Comparison of ENCODE assay signal across 8 mouse cellular contexts in the genomic region with DNA sequence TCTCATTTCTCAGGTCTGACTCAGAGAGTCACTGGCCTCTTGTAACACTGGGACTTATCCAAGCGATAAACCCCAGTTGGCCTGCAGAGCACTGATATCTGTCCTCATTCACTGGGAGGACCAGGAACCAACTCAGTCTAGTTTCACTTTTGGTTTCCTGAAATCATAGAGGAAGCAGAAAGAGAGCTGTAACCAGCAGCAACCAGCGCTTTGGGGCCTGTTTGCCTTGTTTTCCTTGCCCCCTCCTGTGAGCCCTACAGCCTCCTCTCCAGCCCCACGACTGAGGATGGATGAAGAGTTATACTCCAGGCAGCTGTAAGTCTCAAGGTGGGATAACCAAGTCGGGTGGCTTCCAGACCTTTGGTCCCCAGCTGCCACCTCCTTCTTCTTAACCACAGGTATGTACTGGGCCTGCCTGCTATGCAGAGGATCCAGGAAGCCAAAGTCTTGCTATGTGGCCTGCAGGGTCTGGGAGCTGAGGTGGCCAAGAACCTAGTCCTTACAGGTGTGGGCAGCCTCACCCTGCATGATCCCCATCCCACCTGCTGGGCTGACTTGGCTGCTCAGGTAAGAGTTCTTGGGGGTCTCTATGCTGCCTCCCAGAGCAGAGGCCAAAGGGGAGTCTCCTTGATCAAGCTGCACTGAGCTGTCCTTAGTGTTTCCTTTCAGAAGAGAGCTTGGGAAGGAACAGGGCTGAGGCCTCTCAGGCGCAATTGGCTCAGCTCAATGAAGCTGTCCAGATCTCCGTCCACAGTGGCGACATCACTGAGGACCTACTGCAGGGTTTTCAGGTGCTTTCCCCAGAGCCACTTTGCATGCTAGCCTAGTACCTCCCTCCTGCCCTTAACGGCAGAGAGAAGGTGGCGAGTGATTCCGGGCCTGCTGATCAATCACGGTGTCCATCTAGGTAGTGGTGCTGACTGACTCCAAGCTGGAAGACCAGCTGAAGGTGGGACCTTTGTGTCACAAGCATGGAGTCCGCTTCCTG. TPM values are rescaled to one million over a fixed set of nuclear protein-coding genes. Genes with fewer than 3 reads are reported as not detected.
DNase-seq lines count a peak whose midpoint lies in the region; ATAC-seq and TF ChIP-seq lines count a peak whose summit lies in the region.

TSS of gene Uba7 (plus strand) at position 107 of the 988 bp plus-strand sequence.

- H3K4me1 ChIP-seq in embryonic facial prominence, embryonic 10.5 days, result peaks cover 36% of the 10 kb centered on the region
- H3K4me1 ChIP-seq in hindbrain, postnatal 0 days (ENCODE audit: insufficient read depth, low read length), result no peaks in the 10 kb centered on the region
- H3K4me1 ChIP-seq in liver, embryonic 12.5 days, result peaks cover 93% of the 10 kb centered on the region

- DNase-seq in 3134 (ENCODE audit: extremely low read depth, insufficient read length, low spot score), result peak; percentile 65
- DNase-seq in CD4-positive, CD25-positive, alpha-beta regulatory T cell, adult 2 months (ENCODE audit: low read depth, low spot score), result peak; percentile 76
- DNase-seq in embryonic facial prominence, embryonic 10.5 days (ENCODE audit: low spot score), result no peak
- DNase-seq in hindbrain, postnatal 0 days (ENCODE audit: low spot score), result no peak
- peak; percentile 69 to 79 for DNase-seq in spleen, postnatal 36 days (ENCODE audit: low spot score in 2 of 2)
- DNase-seq in yolk sac, embryonic 10.5 days (ENCODE audit: low spot score), result no peak
- no peak for DNase-seq in left cerebral cortex, postnatal 25 days (ENCODE audit: low spot score in 2 of 2)

- no peak within 1 kb of the TSS for H3K9ac ChIP-seq in hindbrain, postnatal 0 days (replicated peaks; ENCODE audit: low read length)
- H3K9ac ChIP-seq in liver, embryonic 12.5 days, result peak within 1 kb of the TSS; percentile 87

- no peak for ATAC-seq in hindbrain, postnatal 0 days
- ATAC-seq in liver, embryonic 12.5 days, result peak; percentile 83

- H3K4me3 ChIP-seq in embryonic facial prominence, embryonic 10.5 days, result peak within 1 kb of the TSS; percentile 34; the same call in 1 of the 2 replicates
- H3K4me3 ChIP-seq in hindbrain, postnatal 0 days (ENCODE audit: low read length), result no peak within 1 kb of the TSS
- H3K4me3 ChIP-seq in liver, embryonic 12.5 days, result peak within 1 kb of the TSS; percentile 79

- peaks cover 29% of the 10 kb centered on the region for H3K36me3 ChIP-seq in embryonic facial prominence, embryonic 10.5 days (replicated peaks)
- H3K36me3 ChIP-seq in hindbrain, postnatal 0 days (ENCODE audit: insufficient read depth, low read length), result no peaks in the 10 kb centered on the region
- H3K36me3 ChIP-seq in liver, embryonic 12.5 days, result peaks cover 50% of the 10 kb centered on the region

- no peaks in the 10 kb centered on the region for H3K9me3 ChIP-seq in embryonic facial prominence, embryonic 10.5 days
- H3K9me3 ChIP-seq in hindbrain, postnatal 0 days (ENCODE audit: low read length), result no peaks in the 10 kb centered on the region
- no peaks in the 10 kb centered on the region for H3K9me3 ChIP-seq in liver, embryonic 12.5 days (replicated peaks)

- intact Hi-C loops in left cerebral cortex, postnatal 25 days (cut with DNase I), result no loop called here

- no peak for TF ChIP-seq CTCF in hindbrain, postnatal 0 days (IDR thresholded peaks at IDR 0.05; ENCODE audit: low read depth)

- peak within 1 kb of the TSS; percentile 95 for H3K27ac ChIP-seq in embryonic facial prominence, embryonic 10.5 days (replicated peaks)
- H3K27ac ChIP-seq in hindbrain, postnatal 0 days, result no peak within 1 kb of the TSS
- peak within 1 kb of the TSS; percentile 98 for H3K27ac ChIP-seq in liver, embryonic 12.5 days

- 0 out of 2 replicates have a peak within 1 kb of the TSS, but pooled peaks have one; percentile 18 for H3K4me2 ChIP-seq in hindbrain, postnatal 0 days (ENCODE audit: low read depth, low read length)
- peak within 1 kb of the TSS; percentile 94 for H3K4me2 ChIP-seq in liver, embryonic 12.5 days

- WGBS in embryonic facial prominence, embryonic 10.5 days, result 73% methylated on average over 12 of the region's 12 CpGs
- WGBS in hindbrain, postnatal 0 days, result 77% methylated on average over 12 of the region's 12 CpGs
- WGBS in liver, embryonic 12.5 days (ENCODE audit: insufficient replicate concordance), result 43% methylated on average over 12 of the region's 12 CpGs

- no peaks in the 10 kb centered on the region for H3K27me3 ChIP-seq in embryonic facial prominence, embryonic 10.5 days (replicated peaks; ENCODE audit: low read depth, poor library complexity, severe bottlenecking)
- no peaks in the 10 kb centered on the region for H3K27me3 ChIP-seq in hindbrain, postnatal 0 days (ENCODE audit: insufficient read depth, low read length)
- no peaks in the 10 kb centered on the region for H3K27me3 ChIP-seq in liver, embryonic 12.5 days (replicated peaks)

RNA-seq across cellular contexts. Expression of gene Uba7, which starts in this region (rescaled TPM):
- polyA plus RNA-seq in embryonic facial prominence, embryonic 10.5 days (2016; fragmentation: Nextera tagmentation; extraction: Ambion mirVana), result 10.3 and 11.9 TPM in 2 replicates
- total RNA-seq in hindbrain, postnatal 0 days (2014; rRNA removed), result 6.0 and 12.8 TPM in 2 replicates
- polyA plus RNA-seq in hindbrain, postnatal 0 days (2015; fragmentation: Nextera tagmentation; extraction: Ambion mirVana), result 6.2 and 7.4 TPM in 2 replicates
- polyA plus RNA-seq in liver, embryonic 12.5 days (2016; fragmentation: Nextera tagmentation; extraction: Ambion mirVana), result 63.1 and 63.7 TPM in 2 replicates
- 1 to 10 TPM; 3.1 to 4.6 TPM for total RNA-seq in left cerebral cortex, postnatal 25 days (2021)

Comparison
In these comparisons a context has a peak if more than half of its experiments do, and no peak if none do; other contexts are left out.
1. DNase-seq: peak in 3134 (single experiment), CD4-positive, CD25-positive, alpha-beta regulatory T cell, adult 2 months (single experiment) and spleen, postnatal 36 days (2 of 2); none in embryonic facial prominence, embryonic 10.5 days (single experiment), hindbrain, postnatal 0 days (single experiment), yolk sac, embryonic 10.5 days (single experiment) and left cerebral cortex, postnatal 25 days (0 of 2).